Mouse (Mus musculus) retina, postnatal 7 days (tissue): ENCODE measurements around the gene Pakap.

Experiments used
- DNase-seq: peaks from one replicate; pipeline ENCODE4 v3.0.0-alpha.2; 2012; ENCODE audit warnings: low read depth, low spot score

The Pakap gene

DNA sequence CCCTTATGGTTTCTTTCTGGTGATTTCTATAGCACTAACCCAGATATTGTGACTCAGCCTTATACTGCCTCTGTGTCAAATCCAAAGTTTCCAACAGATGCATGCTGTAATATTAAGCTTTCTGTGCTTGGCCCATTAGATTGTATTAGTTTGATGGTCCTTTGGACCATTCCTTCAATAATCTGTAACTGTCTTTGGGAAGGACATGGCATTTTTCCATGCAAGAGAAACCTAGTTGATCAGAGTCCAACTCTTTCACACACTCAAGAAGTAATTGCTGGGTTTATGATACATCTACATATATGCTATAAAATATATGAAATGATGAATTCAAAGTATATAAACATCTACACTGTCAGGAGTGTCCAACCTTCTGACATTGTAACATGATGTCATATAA, 147.9 kb downstream of the Pakap start:
- no peak for DNase-seq

- DNase-seq, result no peak
These were observed 148.8 kb downstream of the Pakap start for GRCm38 (mm10) chr4:57716735-57717134.

DNA sequence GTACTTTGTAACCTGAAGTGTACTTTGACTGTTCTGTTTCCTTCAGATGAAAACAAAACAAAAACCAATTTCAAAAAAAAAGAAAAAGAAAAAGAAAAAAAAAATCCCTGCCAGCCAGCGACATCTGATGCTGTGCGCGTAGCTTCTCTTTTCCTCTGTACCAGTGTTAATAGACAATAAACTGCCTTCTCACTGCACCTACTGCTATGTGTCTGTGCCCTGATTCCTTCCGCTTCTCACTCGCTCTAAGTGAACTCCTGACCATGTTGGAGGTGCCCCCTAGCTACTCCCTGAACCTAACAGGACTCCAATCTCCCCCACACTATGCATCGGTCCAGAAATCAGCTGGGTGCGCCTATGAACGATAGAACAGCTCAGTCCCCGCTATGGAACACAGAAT, 149.4 kb downstream of the Pakap start, which contains the start of gene Akap2:
Akap2 (plus strand) TSS at position 304 of the 400 bp plus-strand sequence.
- DNase-seq, result no peak

DNA sequence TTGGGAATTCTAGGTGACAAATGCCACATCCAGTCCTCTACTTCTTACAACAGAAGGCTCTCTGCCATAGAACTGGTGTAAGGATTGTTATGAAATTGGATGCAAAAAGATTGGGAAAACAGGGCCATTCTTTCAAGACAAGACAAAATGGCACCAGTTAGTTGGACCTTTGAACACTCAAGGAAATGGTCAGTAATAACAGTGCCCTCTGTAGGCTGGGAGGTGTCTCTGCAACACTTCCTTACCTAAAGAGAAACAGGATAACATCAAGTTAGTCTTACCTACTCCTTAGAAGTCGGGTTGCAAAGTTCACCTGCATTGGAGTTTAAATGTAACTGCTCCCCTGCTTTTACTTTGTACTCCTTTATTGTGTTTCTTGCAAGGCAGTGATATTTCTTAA, 151.4 kb downstream of the Pakap start:
- no peak for DNase-seq

GRCm38 (mm10) chr4:57720869-57721361, 152.9 kb downstream of the Pakap start:
- no peak for DNase-seq

DNA sequence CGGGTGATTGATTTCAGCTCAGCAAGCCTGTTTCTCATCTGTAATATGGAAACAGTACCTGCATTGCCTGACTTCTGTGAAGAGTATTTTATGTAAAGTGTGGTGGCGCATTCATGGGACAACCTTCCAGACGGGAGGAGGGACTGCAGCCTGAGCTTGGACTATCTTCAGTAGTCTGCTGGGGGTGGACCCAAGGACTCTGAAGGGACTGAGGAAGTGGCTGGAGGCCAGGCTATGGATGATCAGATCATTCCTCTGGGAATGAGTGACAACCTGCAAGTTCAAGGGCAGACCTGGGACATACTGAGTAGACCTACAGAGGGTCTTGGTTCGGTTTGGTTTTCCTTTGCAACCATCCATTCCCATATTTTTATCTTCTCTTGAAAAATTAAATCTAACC, 154.3 kb downstream of the Pakap start:
- no peak for DNase-seq

- DNase-seq, result no peak
These were observed 155.7 kb downstream of the Pakap start for GRCm38 (mm10) chr4:57723659-57724058.

GRCm38 (mm10) chr4:57725569-57725968, 157.6 kb downstream of the Pakap start:
- DNase-seq, result no peak

GRCm38 (mm10) chr4:57728611-57729183, 160.7 kb downstream of the Pakap start:
- no peak for DNase-seq

- no peak for DNase-seq
These were observed 162.1 kb downstream of the Pakap start for GRCm38 (mm10) chr4:57730047-57730446.

GRCm38 (mm10) chr4:57730801-57731598, 163.0 kb downstream of the Pakap start:
- no peak for DNase-seq

- no peak for DNase-seq
These were observed 164.4 kb downstream of the Pakap start for GRCm38 (mm10) chr4:57732351-57732750.

DNA sequence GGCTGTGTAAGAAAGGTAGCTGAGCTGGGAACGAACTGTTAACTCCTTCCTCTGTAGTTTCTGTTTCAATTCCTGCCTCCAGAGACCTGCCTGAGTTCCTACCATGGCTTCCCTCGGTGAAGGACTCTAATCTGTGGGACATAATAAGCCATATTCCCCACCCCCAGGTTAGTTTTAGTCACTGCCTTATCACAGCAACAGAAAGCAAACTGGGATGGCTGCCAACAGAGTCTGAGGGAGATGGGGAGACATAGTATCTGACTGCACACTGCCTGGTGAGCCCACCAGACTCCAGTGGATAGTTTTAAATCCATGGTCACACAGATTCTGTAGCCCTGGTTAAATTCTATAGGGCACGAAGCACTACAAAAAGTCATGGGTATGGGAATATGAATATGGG, 165.5 kb downstream of the Pakap start:
- DNase-seq, result no peak

- DNase-seq, result no peak
These were observed 167.4 kb downstream of the Pakap start for GRCm38 (mm10) chr4:57735426-57735825.

GRCm38 (mm10) chr4:57738856-57739552, 171.0 kb downstream of the Pakap start:
- DNase-seq, result no peak

DNA sequence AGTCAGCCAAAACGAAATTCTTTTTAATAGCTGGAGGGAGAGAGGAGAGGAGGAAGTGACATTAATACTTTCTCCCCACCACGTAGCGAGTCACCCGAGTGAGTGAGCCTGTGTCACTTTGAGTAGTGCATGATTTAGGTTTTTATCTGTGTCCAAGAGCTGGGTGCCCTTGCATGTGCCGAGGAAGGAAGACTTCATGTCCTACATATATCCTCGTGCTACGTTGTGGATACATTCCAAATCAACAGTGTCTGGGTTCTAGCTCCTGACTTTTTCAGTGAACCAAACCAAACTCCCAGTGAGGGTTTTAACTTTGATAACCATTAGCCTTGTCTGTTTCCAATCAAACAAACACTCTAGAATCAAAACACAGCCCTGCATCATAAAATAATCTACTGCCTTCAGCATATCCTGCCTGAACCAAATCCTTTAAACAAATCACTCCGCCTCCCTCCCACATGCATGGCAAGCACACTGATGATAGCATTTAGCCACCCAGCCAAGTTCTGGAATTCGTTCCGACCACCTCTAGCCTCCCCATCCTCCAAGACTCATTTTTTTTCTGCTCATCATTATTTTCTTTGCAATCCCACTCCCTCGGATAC, 175.4 kb downstream of the Pakap start:
- DNase-seq, result no peak

DNA sequence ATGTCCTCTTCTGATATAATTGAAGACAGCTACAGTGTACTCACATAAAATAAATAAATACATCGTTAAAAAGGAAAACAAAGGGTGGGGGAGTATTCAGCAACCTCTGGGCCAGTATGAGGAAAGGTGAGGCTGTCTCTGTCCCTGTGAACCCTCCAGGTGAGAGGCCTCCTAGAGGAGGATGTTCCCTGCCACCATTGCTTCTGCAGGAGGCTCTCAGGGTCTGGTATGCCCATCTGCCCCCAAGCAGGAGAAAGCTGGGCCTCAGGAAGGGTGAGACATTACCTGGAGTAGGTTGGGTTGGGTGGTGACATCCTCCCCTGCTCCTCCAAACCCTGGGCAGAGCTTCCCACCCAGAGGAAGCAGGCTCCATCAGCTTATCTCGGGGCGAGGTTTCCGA, 182.7 kb downstream of the Pakap start:
- no peak for DNase-seq

DNA sequence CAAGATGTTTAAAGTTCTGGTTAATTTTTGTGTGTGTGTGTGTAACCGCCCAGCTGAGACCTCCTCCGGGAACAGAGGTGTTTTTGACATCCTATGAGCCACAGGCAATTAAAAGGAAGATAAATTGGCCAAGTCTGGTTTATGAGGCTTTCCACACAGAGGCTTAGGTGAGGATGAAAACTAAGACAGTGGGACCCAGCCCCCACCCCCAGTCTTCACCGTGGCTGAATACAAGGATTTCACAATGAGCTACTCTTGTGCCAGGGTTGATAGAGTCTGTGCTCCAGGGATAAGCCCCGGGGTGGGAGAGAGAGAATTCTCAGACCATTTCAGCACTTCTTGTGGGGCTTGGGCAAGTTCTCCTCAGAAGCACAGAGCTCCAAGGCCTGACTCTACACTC, 183.1 kb downstream of the Pakap start:
- DNase-seq, result no peak

DNA sequence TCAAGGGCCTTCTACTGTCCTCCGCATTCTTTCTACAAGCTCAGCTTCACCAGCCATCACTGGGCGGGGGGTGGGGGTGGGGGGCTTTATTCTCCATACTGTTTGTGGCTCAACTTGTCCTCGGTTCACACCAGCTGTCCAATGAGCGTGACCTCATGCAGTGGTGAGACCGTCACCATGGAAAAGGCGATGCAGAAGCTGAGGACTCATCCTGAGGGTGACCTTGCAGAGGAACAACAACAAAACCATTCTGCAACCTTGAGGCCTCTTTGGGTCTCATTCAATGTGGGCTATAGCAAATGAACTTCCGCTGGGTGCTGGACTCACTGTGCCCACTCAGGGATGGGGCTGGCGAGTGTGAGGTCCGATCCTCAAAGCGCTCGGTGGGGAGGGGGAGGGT, 183.6 kb downstream of the Pakap start:
- no peak for DNase-seq

- DNase-seq, result no peak
These were observed 187.1 kb downstream of the Pakap start for GRCm38 (mm10) chr4:57755085-57755484.

DNA sequence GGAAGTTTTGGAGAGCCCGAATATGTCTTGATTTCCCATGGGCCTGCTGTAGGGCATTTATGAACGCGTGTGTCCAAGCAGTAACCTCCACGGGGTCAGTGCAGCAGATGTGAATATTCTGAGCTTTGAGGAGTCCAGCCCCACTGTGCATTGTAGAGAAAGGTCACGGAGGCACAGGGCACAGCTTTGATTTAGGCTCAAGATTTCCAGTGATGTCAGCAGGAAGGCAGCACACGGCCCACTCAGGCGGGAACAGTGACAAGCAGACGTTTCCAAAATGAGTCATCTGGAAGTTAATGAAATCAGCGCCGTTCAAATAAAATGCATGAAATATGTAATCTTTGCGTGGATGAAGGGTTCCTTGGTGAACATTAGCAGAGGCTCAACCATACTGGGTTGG, 190.0 kb downstream of the Pakap start:
- DNase-seq, result no peak

GRCm38 (mm10) chr4:57762424-57762823, 194.4 kb downstream of the Pakap start:
- no peak for DNase-seq
